Mouse (Mus musculus): ENCODE results near the gene AI597479.

GRCm38 (mm10) chr1:43066573-43066972, 31.9 kb upstream of the AI597479 start:
- TF ChIP-seq CTCF (IDR thresholded peaks at IDR 0.05; ENCODE audit: low read depth) (no peak), EP300 (IDR thresholded peaks at IDR 0.05; ENCODE audit: low read depth) (no peak)
